Mouse (Mus musculus): ENCODE data around the gene Gm42688. TPM values are rescaled to one million over a fixed set of nuclear protein-coding genes. Genes with fewer than 3 reads are reported as not detected.
"Not testable (repeated sequence)": the region's sequence is repeated elsewhere in the genome, so short reads cannot be mapped to it uniquely, and the experiment has no call there.

The Gm42688 gene
- total RNA-seq, 2 experiments from 2014 or later: 10.6 to 11.4 TPM

GRCm38 (mm10) chr6:83136881-83137575 is 35.6 kb downstream of the Gm42688 start:
- DNase-seq (ENCODE audit: low spot score in 2 of 2): peak in 1 of 2 experiments; percentile 60

GRCm38 (mm10) chr6:83137576-83137950 is 36.1 kb downstream of the Gm42688 start:
- peak; percentile 71 to 83 for DNase-seq (ENCODE audit: low spot score in 2 of 2)

GRCm38 (mm10) chr6:83138056-83138455 is 36.6 kb downstream of the Gm42688 start:
- no peak for DNase-seq (ENCODE audit: low spot score in 2 of 2)

GRCm38 (mm10) chr6:83140044-83140443 is 38.6 kb downstream of the Gm42688 start:
- DNase-seq (ENCODE audit: low spot score in 2 of 2): no peak

GRCm38 (mm10) chr6:83141636-83142035 is 40.2 kb downstream of the Gm42688 start:
- no peak for DNase-seq (ENCODE audit: low spot score in 2 of 2)

GRCm38 (mm10) chr6:83142211-83142731 is 40.9 kb downstream of the Gm42688 start:
- no peak for DNase-seq (ENCODE audit: low spot score in 2 of 2)

- DNase-seq (ENCODE audit: low spot score in 2 of 2): no peak
Observed at GRCm38 (mm10) chr6:83142886-83143285, 41.5 kb downstream of the Gm42688 start.

GRCm38 (mm10) chr6:83145209-83145608 is 43.8 kb downstream of the Gm42688 start:
- no peak for DNase-seq (ENCODE audit: low spot score in 2 of 2)

GRCm38 (mm10) chr6:83145805-83146204 is 44.4 kb downstream of the Gm42688 start:
- DNase-seq (ENCODE audit: low spot score in 2 of 2): no peak

GRCm38 (mm10) chr6:83147280-83147679 is 45.9 kb downstream of the Gm42688 start:
- no peak for DNase-seq (ENCODE audit: low spot score in 2 of 2)

- no peak for DNase-seq (ENCODE audit: low spot score in 2 of 2)
Observed at GRCm38 (mm10) chr6:83151721-83152120, 50.3 kb downstream of the Gm42688 start.

- DNase-seq (ENCODE audit: low spot score in 2 of 2): no peak
Observed at GRCm38 (mm10) chr6:83153038-83153437, 51.6 kb downstream of the Gm42688 start.

GRCm38 (mm10) chr6:83153485-83153884 is 52.1 kb downstream of the Gm42688 start:
- no peak for DNase-seq (ENCODE audit: low spot score in 2 of 2)

- DNase-seq (ENCODE audit: low spot score in 2 of 2): no peak
Observed at GRCm38 (mm10) chr6:83155552-83156238, 54.3 kb downstream of the Gm42688 start.

GRCm38 (mm10) chr6:83156259-83156684 is 54.9 kb downstream of the Gm42688 start, which contains the start of the genes Wdr54 and 1700003E16Rik:
TSS of gene Wdr54 (minus strand) at chr6:83156397.
TSS of gene 1700003E16Rik (plus strand) at chr6:83156404.
- DNase-seq (ENCODE audit: low spot score in 2 of 2): no peak

- DNase-seq (ENCODE audit: low spot score in 2 of 2): not testable (repeated sequence)
Observed at GRCm38 (mm10) chr6:83159456-83159855, 58.0 kb downstream of the Gm42688 start.

Small RNA genes lying within 50 kb of the gene (microRNA-seq; reads per million reads assigned to microRNA genes)
- gene Mir3470a: not detected

Other genes with a start within 250 kb of the Gm42688 start
- 1 to 10 TPM; 2.0 to 3.5 TPM for gene Sema4f, start 161.8 kb upstream of the Gm42688 start, total RNA-seq (2021)
- under 1 TPM in 1 of 2 experiments, not detected in 1; 0.14 TPM for gene M1ap, start 154.7 kb upstream of the Gm42688 start, total RNA-seq (2021)
- gene Dok1, start 68.1 kb upstream of the Gm42688 start, total RNA-seq (2021): 10 to 100 TPM; 16.1 to 16.2 TPM
- gene Loxl3, start 67.4 kb upstream of the Gm42688 start, total RNA-seq (2021): 1 to 10 TPM; 6.2 to 9.4 TPM
- 100 to 1,000 TPM; 170 to 175 TPM for gene Aup1, start 47.1 kb upstream of the Gm42688 start, total RNA-seq (2021)
- gene Htra2, start 46.3 kb upstream of the Gm42688 start, total RNA-seq (2021): 10 to 100 TPM; 63.3 to 68.5 TPM
- gene Dqx1, start 43.8 kb upstream of the Gm42688 start, total RNA-seq (2021): 1 to 10 TPM; 4.1 to 4.4 TPM
- 10 to 100 TPM; 24.0 to 30.0 TPM for gene Tlx2, start 31.3 kb upstream of the Gm42688 start, total RNA-seq (2021)
- 10 to 100 TPM; 69.2 to 79.1 TPM for gene Pcgf1, start 23.7 kb upstream of the Gm42688 start, total RNA-seq (2021)
- gene Lbx2, start 15.2 kb upstream of the Gm42688 start, total RNA-seq (2021): 10 to 100 TPM; 18.6 to 22.4 TPM
- gene Ccdc142, start within 50 bp of the Gm42688 start, total RNA-seq (2021): 10 to 100 TPM; 10.0 to 15.7 TPM
- gene Mrpl53, start 7.4 kb downstream of the Gm42688 start, total RNA-seq (2021): 10 to 100 TPM; 77.6 to 82.6 TPM
- 10 to 100 TPM; 60.1 to 64.3 TPM for gene Mogs, start 13.9 kb downstream of the Gm42688 start, total RNA-seq (2021)
- 10 to 100 TPM; 84.5 to 86.4 TPM for gene Wbp1, start 19.9 kb downstream of the Gm42688 start, total RNA-seq (2021)
- 10 to 100 TPM; 29.0 to 31.7 TPM for gene Ino80b, start 23.8 kb downstream of the Gm42688 start, total RNA-seq (2021)
- gene Rtkn, start 33.8 kb downstream of the Gm42688 start, total RNA-seq (2021): 10 to 100 TPM; 36.8 to 40.3 TPM
- gene Wdr54, start 54.8 kb downstream of the Gm42688 start, total RNA-seq (2021): 1 to 10 TPM; 3.5 to 3.6 TPM
- gene 1700003E16Rik, start 54.8 kb downstream of the Gm42688 start, total RNA-seq (2021): under 1 TPM; 0.40 to 0.53 TPM
- gene Dctn1, start 64.3 kb downstream of the Gm42688 start, total RNA-seq (2021): 100 to 1,000 TPM; 156 to 176 TPM
- under 1 TPM; 0.40 to 0.42 TPM for gene Slc4a5, start 118.2 kb downstream of the Gm42688 start, total RNA-seq (2021)
- gene Mthfd2, start 224.3 kb downstream of the Gm42688 start, total RNA-seq (2021): 10 to 100 TPM; 18.2 to 23.8 TPM
- gene Mob1a, start 224.4 kb downstream of the Gm42688 start, total RNA-seq (2021): 10 to 100 TPM; 75.9 to 78.2 TPM
- gene Bola3, start 247.5 kb downstream of the Gm42688 start, total RNA-seq (2021): 100 to 1,000 TPM; 130 to 162 TPM

Data from adrenal gland, postnatal 4 days (tissue).